In the genomic region with DNA sequence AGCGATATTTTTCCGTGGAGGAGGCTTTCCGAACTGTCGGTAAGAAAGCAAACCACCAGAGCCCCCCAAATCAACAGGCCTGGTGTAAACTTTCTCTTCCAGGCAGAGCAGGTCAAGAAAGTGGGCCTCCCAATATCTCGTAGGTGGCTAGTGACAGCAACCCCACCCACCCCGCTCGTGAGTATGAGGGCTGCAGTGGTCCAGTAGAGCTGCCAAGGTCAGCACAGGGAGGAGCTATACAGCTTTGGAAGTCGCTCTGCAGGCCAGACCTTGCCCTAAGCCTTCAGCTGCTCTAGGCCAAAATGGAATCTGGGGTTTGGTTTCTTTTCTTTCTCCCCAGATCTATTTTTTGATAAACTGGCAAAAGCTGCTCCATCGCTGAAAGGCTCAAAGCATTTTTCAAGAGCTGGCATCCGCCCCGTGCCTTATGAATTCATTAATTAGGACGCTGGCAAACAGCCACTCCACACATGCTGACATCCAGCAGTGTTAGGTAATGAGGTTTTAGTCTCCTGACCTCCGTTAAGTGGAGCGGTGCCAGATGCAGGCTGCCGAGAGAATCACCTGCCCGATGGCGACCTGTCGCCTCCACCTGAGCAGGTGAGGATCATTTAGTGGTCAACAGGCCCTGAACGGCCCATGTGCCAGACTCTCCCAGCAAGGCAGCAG, we compare ENCODE assay signal across 10 mouse cellular contexts. TPM values are rescaled to one million over a fixed set of nuclear protein-coding genes. Genes with fewer than 3 reads are reported as not detected.
A peak's percentile ranks its signal among the peaks of the same experiment; 100 is the strongest.
DNase-seq lines count a peak whose midpoint lies in the region; ATAC-seq lines count a peak whose summit lies in the region.
"Had no signal": no experiment of that assay in that cellular context is flagged by ENCODE, and none has a peak within 500 bp of the region (broad histone marks: within the 10 kb centered on the region; RNA-seq: fewer than 3 reads in every experiment).

No protein-coding gene starts in this region.

- no peaks in the 10 kb centered on the region for H3K9me3 ChIP-seq in heart, embryonic 14.5 days (ENCODE audit: control insufficient read depth, low read length)
- no peaks in the 10 kb centered on the region for H3K9me3 ChIP-seq in heart, embryonic 11.5 days (replicated peaks; ENCODE audit: control insufficient read depth, low read length)
- no peaks in the 10 kb centered on the region for H3K9me3 ChIP-seq in hindbrain, embryonic 16.5 days (ENCODE audit: control insufficient read depth, low read length)
- no peaks in the 10 kb centered on the region for H3K9me3 ChIP-seq in neural tube, embryonic 15.5 days (replicated peaks)

- no peak for ATAC-seq in heart, embryonic 14.5 days (ENCODE audit: insufficient number of reproducible peaks, insufficient read depth, low FRiP score, low read depth)
- ATAC-seq in heart, embryonic 11.5 days (replicated peaks; ENCODE audit: insufficient number of reproducible peaks, low FRiP score, low TSS enrichment): no peak
- ATAC-seq in hindbrain, embryonic 16.5 days: no peak
- ATAC-seq in neural tube, embryonic 15.5 days (ENCODE audit: low FRiP score): no peak

- peak; percentile 43 for DNase-seq in right cerebral cortex, adult 18-20 months
- no peak for DNase-seq in right cerebral cortex, postnatal 14 days
- DNase-seq in ovary, postnatal 36 days (ENCODE audit: low spot score): no peak
- DNase-seq in spleen, adult 18-20 months: no peak
- DNase-seq: heart, postnatal 14 days had no signal

- H3K4me2 ChIP-seq in heart, embryonic 14.5 days (ENCODE audit: low read length): peak overlapping the region; percentile 3; the same call in 1 of the 2 replicates
- H3K4me2 ChIP-seq in heart, embryonic 11.5 days: no peak overlapping the region
- no peak overlapping the region; the same call in 1 of the 2 replicates for H3K4me2 ChIP-seq in hindbrain, embryonic 16.5 days (ENCODE audit: low read length)
- H3K4me2 ChIP-seq in neural tube, embryonic 15.5 days: no peak overlapping the region

- no peaks in the 10 kb centered on the region; the same call in 1 of the 2 replicates for H3K36me3 ChIP-seq in heart, embryonic 14.5 days (ENCODE audit: control insufficient read depth, insufficient read depth, low read length)
- H3K36me3 ChIP-seq in heart, embryonic 11.5 days (ENCODE audit: control insufficient read depth, insufficient read depth, low read length): no peaks in the 10 kb centered on the region
- H3K36me3 ChIP-seq in hindbrain, embryonic 16.5 days (ENCODE audit: control insufficient read depth, insufficient read depth, low read length): no peaks in the 10 kb centered on the region
- H3K36me3 ChIP-seq in neural tube, embryonic 15.5 days: no peaks in the 10 kb centered on the region

- H3K4me1 ChIP-seq in heart, embryonic 14.5 days (ENCODE audit: control insufficient read depth in 2 of 2, insufficient read depth in 2 of 2, low read length in 2 of 2): peaks cover 43 to 48% of the 10 kb centered on the region in 2 experiments
- peaks cover 52% of the 10 kb centered on the region for H3K4me1 ChIP-seq in heart, embryonic 11.5 days (ENCODE audit: control insufficient read depth, insufficient read depth, low read length)
- H3K4me1 ChIP-seq in hindbrain, embryonic 16.5 days (ENCODE audit: control insufficient read depth, insufficient read depth, low read depth, low read length): peaks cover 41% of the 10 kb centered on the region
- peaks cover 69% of the 10 kb centered on the region for H3K4me1 ChIP-seq in neural tube, embryonic 15.5 days

- H3K4me3 ChIP-seq in heart, embryonic 14.5 days (ENCODE audit: control insufficient read depth in 1 of 2, insufficient read depth in 1 of 2, low read depth in 1 of 2, low read length in 2 of 2): no peak overlapping the region
- H3K4me3 ChIP-seq in heart, embryonic 11.5 days (ENCODE audit: low read depth, low read length): no peak overlapping the region
- no peak overlapping the region for H3K4me3 ChIP-seq in hindbrain, embryonic 16.5 days (ENCODE audit: low read length)
- H3K4me3 ChIP-seq in neural tube, embryonic 15.5 days (replicated peaks): no peak overlapping the region

- peak overlapping the region; percentile 10 to 39; a peak in 2 of 4 replicates for H3K27ac ChIP-seq in heart, embryonic 14.5 days (replicated peaks in 1 of 2; ENCODE audit: control insufficient read depth in 1 of 2, insufficient read depth in 1 of 2, low read depth in 2 of 2, low read length in 2 of 2)
- H3K27ac ChIP-seq in heart, embryonic 11.5 days (ENCODE audit: low read depth, low read length): no peak overlapping the region
- peak overlapping the region; percentile 65 for H3K27ac ChIP-seq in hindbrain, embryonic 16.5 days (ENCODE audit: low read depth, low read length)
- H3K27ac ChIP-seq in neural tube, embryonic 15.5 days (replicated peaks): peak overlapping the region; percentile 61
- H3K27ac ChIP-seq: macrophage had no signal

- H3K9ac ChIP-seq in heart, embryonic 14.5 days (ENCODE audit: low read length): peak overlapping the region; percentile 17; the same call in 1 of the 2 replicates
- H3K9ac ChIP-seq in heart, embryonic 11.5 days (ENCODE audit: low read depth, low read length): no peak overlapping the region; the same call in 1 of the 2 replicates
- H3K9ac ChIP-seq in hindbrain, embryonic 16.5 days (ENCODE audit: low read depth, low read length): peak overlapping the region; percentile 21; the same call in 1 of the 2 replicates
- H3K9ac ChIP-seq in neural tube, embryonic 15.5 days (replicated peaks): no peak overlapping the region

- WGBS in heart, embryonic 14.5 days: 56% methylated on average over 19 of the region's 19 CpGs
- 68% methylated on average over 19 of the region's 19 CpGs for WGBS in heart, embryonic 11.5 days (ENCODE audit: insufficient replicate concordance)
- WGBS in hindbrain, embryonic 16.5 days: 42% methylated on average over 19 of the region's 19 CpGs
- WGBS in neural tube, embryonic 15.5 days: 52% methylated on average over 19 of the region's 19 CpGs

- no peaks in the 10 kb centered on the region for H3K27me3 ChIP-seq in heart, embryonic 14.5 days (ENCODE audit: control insufficient read depth, insufficient read depth, low read length)
- H3K27me3 ChIP-seq in heart, embryonic 11.5 days (ENCODE audit: control insufficient read depth, insufficient read depth, low read length): no peaks in the 10 kb centered on the region
- H3K27me3 ChIP-seq in hindbrain, embryonic 16.5 days (replicated peaks; ENCODE audit: control insufficient read depth, insufficient read depth, low read length): no peaks in the 10 kb centered on the region
- H3K27me3 ChIP-seq in neural tube, embryonic 15.5 days (replicated peaks): no peaks in the 10 kb centered on the region

RNA-seq across cellular contexts. Expression of gene Ccdc167, which starts 5.6 kb away (rescaled TPM):
- 17.8 and 19.5 TPM in 2 replicates for polyA plus RNA-seq in heart, embryonic 14.5 days (2014; fragmentation: Nextera tagmentation; extraction: Ambion mirVana)
- polyA plus RNA-seq in heart, embryonic 11.5 days (2014; fragmentation: Nextera tagmentation; extraction: Ambion mirVana): 18.0 and 19.3 TPM in 2 replicates
- polyA plus RNA-seq in hindbrain, embryonic 16.5 days (2015; fragmentation: Nextera tagmentation; extraction: Ambion mirVana): 9.3 and 11.1 TPM in 2 replicates
- polyA plus RNA-seq in neural tube, embryonic 15.5 days (2015; fragmentation: Nextera tagmentation; extraction: Ambion mirVana): 10.1 and 10.4 TPM in 2 replicates

RNA-seq across cellular contexts. Expression of gene Cmtr1, which starts 50.8 kb away (rescaled TPM):
- 81.3 and 88.1 TPM in 2 replicates for polyA plus RNA-seq in heart, embryonic 14.5 days (2014; fragmentation: Nextera tagmentation; extraction: Ambion mirVana)
- 99.9 and 101 TPM in 2 replicates for polyA plus RNA-seq in heart, embryonic 11.5 days (2014; fragmentation: Nextera tagmentation; extraction: Ambion mirVana)
- 106 and 117 TPM in 2 replicates for polyA plus RNA-seq in hindbrain, embryonic 16.5 days (2015; fragmentation: Nextera tagmentation; extraction: Ambion mirVana)
- 106 and 119 TPM in 2 replicates for polyA plus RNA-seq in neural tube, embryonic 15.5 days (2015; fragmentation: Nextera tagmentation; extraction: Ambion mirVana)

Comparison
In these comparisons a context has a peak if more than half of its experiments do, and no peak if none do; other contexts are left out.
1. H3K9ac ChIP-seq: peak in heart, embryonic 14.5 days (single experiment) and hindbrain, embryonic 16.5 days (single experiment); none in heart, embryonic 11.5 days (single experiment) and neural tube, embryonic 15.5 days (single experiment).